Mouse (Mus musculus) kidney, adult 2 months (tissue): ENCODE results near the gene AC109138.7. TPM values are rescaled to one million over a fixed set of nuclear protein-coding genes. Genes with fewer than 3 reads are reported as not detected.

Experiments
- DNase-seq: peaks from one replicate; pipeline ENCODE4 v3.0.0; 2021
- H3K27ac ChIP-seq: fragments of 200-500 bp; 2 replicates; pipeline ENCODE4 v1.5.1; 2012; ENCODE audit warnings: low read depth, low read length, control low read depth, inconsistent platforms; ENCODE audit not compliant: insufficient read depth
- H3K27me3 ChIP-seq: fragments of 200-500 bp; replicated peaks from 2 replicates; pipeline ENCODE4 v1.6.1; 2012; ENCODE audit warnings: mild to moderate bottlenecking, moderate library complexity, low read length, inconsistent platforms; ENCODE audit not compliant: control insufficient read depth, insufficient read depth
- H3K36me3 ChIP-seq: fragments of 200-500 bp; 2 replicates; pipeline ENCODE4 v1.6.1; 2012; ENCODE audit warnings: mild to moderate bottlenecking, moderate library complexity, low read length, inconsistent platforms; ENCODE audit not compliant: control insufficient read depth, insufficient read depth
- H3K4me1 ChIP-seq: fragments of 200-500 bp; 2 replicates; pipeline ENCODE4 v1.6.1; 2011; ENCODE audit warnings: low read length; ENCODE audit not compliant: control insufficient read depth, insufficient read depth
- H3K4me3 ChIP-seq: fragments of 200-500 bp; 2 replicates; pipeline ENCODE4 v1.5.1; 2011; ENCODE audit warnings: mild to moderate bottlenecking, low read depth, low read length, control low read depth; ENCODE audit not compliant: insufficient read depth
- CTCF ChIP-seq: fragments of 200-500 bp; conservative IDR thresholded peaks from 2 replicates; pipeline ENCODE4 v1.5.1; 2011; ENCODE audit warnings: low read depth, mild to moderate bottlenecking, control low read depth, low read length, moderate library complexity, mixed read lengths; ENCODE audit not compliant: insufficient read depth, insufficient read length
- POLR2A ChIP-seq: fragments of 200-500 bp; IDR thresholded peaks from one replicate; pipeline ENCODE4 v1.6.1; 2011; ENCODE audit warnings: low read depth, low read length, control low read depth
- WGBS: fragments of 180-500 bp; shearing (Covaris S2); methylation state at CpG from one replicate; pipeline ENCODE4 v1.1.7; 2018; 5-methylcytosine and 5-hydroxymethylcytosine counted together
- polyA plus RNA-seq: library from polyadenylated mRNA; depleted of rRNA; stranded (reverse); fragments of >200 nt; gene quantifications from 2 replicates; pipeline ENCODE4 v1.2.3, GENCODE M21; 2012

The AC109138.7 gene
- polyA plus RNA-seq, 1 experiment, result 3.4 TPM

DNA sequence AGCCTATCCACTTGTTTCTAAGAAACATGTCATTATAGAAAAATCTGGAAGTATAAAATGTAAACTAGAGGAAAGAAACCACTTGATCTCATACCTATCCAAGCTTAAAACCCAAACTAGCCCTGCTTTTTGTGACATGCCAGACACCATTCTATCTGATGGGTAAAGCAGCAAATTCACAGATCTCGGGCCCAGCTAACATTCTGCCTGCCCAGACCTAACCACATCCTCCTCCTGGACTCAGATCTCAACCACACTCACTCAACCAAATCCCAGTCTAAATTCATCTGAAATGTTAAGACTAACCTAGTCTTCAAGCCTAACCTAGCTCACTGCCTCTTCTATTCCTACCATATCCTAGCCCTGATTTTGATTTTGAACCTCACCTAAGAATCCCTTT is 4.6 kb downstream of the AC109138.7 start:
- TF ChIP-seq POLR2A, result no peak
- Histone ChIP-seq H3K4me1 (peaks cover 8% of the 10 kb centered on the region), H3K4me3 (no peak overlapping the region), H3K27me3 (no peaks in the 10 kb centered on the region), H3K36me3 (no peaks in the 10 kb centered on the region), H3K27ac (no peak overlapping the region)
- WGBS, result 94% methylated on average over 1 of the region's 1 CpGs
- DNase-seq, result no peak

DNA sequence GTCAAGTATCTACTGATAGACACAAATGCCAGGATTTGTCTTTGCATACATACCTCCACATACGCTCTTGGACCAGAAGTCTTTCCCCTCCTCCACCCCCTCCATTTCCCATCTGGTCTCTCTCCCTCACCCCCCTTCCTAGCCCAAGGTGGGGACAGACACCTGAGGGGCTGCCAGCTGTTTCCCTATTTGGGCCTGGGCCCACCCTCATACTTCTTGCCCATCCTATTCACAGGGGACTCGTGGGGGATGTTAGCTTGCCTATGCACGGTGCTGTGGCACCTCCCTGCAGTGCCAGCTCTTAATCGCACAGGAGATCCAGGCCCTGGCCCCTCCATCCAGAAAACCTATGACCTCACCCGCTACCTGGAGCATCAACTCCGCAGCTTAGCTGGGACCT is 5.8 kb downstream of the AC109138.7 start:
- peaks cover 6% of the 10 kb centered on the region for H3K4me1 ChIP-seq
- no peaks in the 10 kb centered on the region for H3K27me3 ChIP-seq
- no peaks in the 10 kb centered on the region for H3K36me3 ChIP-seq
- H3K27ac ChIP-seq, result no peak overlapping the region
- TF ChIP-seq CTCF, result no peak
- TF ChIP-seq POLR2A, result no peak
- WGBS, result 89% methylated on average over 6 of the region's 6 CpGs
- DNase-seq, result no peak
- no peak overlapping the region for H3K4me3 ChIP-seq

- Histone ChIP-seq H3K36me3 (no peaks in the 10 kb centered on the region), H3K4me3 (no peak overlapping the region), H3K4me1 (peaks cover 6% of the 10 kb centered on the region), H3K27me3 (no peaks in the 10 kb centered on the region), H3K27ac (no peak overlapping the region)
- TF ChIP-seq CTCF (no peak), POLR2A (no peak)
- no peak for DNase-seq
- 44% methylated on average over 4 of the region's 4 CpGs for WGBS
Measured at GRCm38 (mm10) chr19:4220416-4220815, 6.3 kb downstream of the AC109138.7 start.

GRCm38 (mm10) chr19:4220957-4221743 is 7.0 kb downstream of the AC109138.7 start:
- H3K27me3 ChIP-seq, result no peaks in the 10 kb centered on the region
- H3K27ac ChIP-seq, result peak overlapping the region; percentile 36
- no peaks in the 10 kb centered on the region for H3K36me3 ChIP-seq
- no peak for TF ChIP-seq CTCF
- TF ChIP-seq POLR2A, result no peak
- H3K4me1 ChIP-seq, result peaks cover 6% of the 10 kb centered on the region
- peak; percentile 68 for DNase-seq
- WGBS, result 44% methylated on average over 14 of the region's 14 CpGs
- H3K4me3 ChIP-seq, result no peak overlapping the region

DNA sequence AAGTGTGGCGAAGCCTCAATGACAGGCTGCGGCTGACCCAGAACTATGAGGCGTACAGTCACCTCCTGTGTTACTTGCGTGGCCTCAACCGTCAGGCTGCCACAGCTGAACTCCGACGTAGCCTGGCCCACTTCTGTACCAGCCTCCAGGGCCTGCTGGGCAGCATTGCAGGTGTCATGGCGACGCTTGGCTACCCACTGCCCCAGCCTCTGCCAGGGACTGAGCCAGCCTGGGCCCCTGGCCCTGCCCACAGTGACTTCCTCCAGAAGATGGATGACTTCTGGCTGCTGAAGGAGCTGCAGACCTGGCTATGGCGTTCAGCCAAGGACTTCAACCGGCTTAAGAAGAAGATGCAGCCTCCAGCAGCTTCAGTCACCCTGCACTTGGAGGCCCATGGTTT is 8.0 kb downstream of the AC109138.7 start:
- 43% methylated on average over 11 of the region's 11 CpGs for WGBS
- TF ChIP-seq POLR2A, result no peak
- no peak for TF ChIP-seq CTCF
- Histone ChIP-seq H3K4me1 (peaks cover 6% of the 10 kb centered on the region), H3K36me3 (no peaks in the 10 kb centered on the region), H3K4me3 (no peak overlapping the region), H3K27ac (0 out of 2 replicates have a peak overlapping the region, but pooled peaks have one; percentile 11), H3K27me3 (no peaks in the 10 kb centered on the region)
- DNase-seq, result peak; percentile 82

GRCm38 (mm10) chr19:4226779-4227178 is 12.6 kb downstream of the AC109138.7 start:
- DNase-seq, result no peak
- Histone ChIP-seq H3K36me3 (no peaks in the 10 kb centered on the region), H3K27me3 (no peaks in the 10 kb centered on the region), H3K4me1 (peaks cover 8% of the 10 kb centered on the region), H3K4me3 (no peak overlapping the region), H3K27ac (no peak overlapping the region)
- TF ChIP-seq POLR2A (no peak), CTCF (no peak)
- WGBS, result 92% methylated on average over 7 of the region's 7 CpGs

GRCm38 (mm10) chr19:4227446-4227845 is 13.3 kb downstream of the AC109138.7 start:
- TF ChIP-seq CTCF (no peak), POLR2A (no peak)
- DNase-seq, result no peak
- H3K36me3 ChIP-seq, result no peaks in the 10 kb centered on the region
- H3K4me1 ChIP-seq, result peaks cover 11% of the 10 kb centered on the region
- H3K27me3 ChIP-seq, result no peaks in the 10 kb centered on the region
- 81% methylated on average over 5 of the region's 5 CpGs for WGBS
- H3K4me3 ChIP-seq, result no peak overlapping the region
- H3K27ac ChIP-seq, result no peak overlapping the region
